8 mouse cellular contexts compared by ENCODE assay signal in the genomic region with DNA sequence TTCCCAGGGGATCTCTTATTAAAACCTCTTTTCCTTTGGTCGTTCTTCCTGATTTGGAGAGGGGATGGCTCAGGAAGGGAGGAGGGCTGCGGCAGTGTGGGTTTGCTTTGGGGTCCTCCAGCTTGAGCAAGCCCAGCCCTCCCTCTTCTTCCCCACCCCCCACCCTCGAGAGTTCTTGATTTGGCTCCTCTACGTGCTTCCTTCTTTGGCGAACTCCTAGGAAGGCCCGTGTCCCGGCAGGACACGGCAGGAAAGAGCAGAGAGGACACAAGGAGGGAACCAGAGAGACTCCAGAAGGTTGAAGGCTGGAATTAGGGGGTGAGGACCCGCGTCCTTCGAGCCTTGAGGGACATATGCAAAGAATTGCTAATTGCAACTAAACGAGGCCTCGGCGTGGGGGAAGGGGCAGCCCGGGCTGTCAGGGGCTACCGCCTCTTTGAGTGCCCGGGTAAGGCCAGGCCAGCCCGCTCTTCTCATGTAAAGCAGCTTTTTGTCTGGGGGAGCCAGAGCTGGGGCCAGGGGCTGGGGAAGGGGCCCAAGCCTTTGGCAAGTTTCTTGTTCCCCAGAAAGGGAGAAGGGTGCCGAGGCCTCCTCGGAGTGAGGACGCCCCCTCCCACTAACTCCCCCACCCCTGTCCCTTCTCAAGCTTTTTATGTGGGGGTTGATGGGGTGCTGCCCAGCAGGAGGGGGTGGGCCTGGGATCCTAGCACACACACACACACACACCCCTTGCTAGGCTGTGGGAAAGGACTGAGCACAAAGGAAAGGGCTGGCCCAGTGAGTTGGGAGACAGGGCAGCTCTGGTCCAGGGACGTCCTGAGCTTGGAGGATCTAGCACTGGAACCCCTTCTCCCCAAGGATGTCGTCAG. TPM values are rescaled to one million over a fixed set of nuclear protein-coding genes. Genes with fewer than 3 reads are reported as not detected.
DNase-seq lines count a peak whose midpoint lies in the region; ATAC-seq and TF ChIP-seq lines count a peak whose summit lies in the region.

A gene (minus strand): TSS at position 297 of the 869 bp plus-strand sequence.

- no peak for TF ChIP-seq CTCF in ES-Bruce4 (IDR thresholded peaks at IDR 0.05; ENCODE audit: low read depth, low read length)
- TF ChIP-seq CTCF in hindbrain, postnatal 0 days (IDR thresholded peaks at IDR 0.05; ENCODE audit: low read depth): no peak
- no peak for TF ChIP-seq CTCF in cerebellum, adult 2 months (IDR thresholded peaks at IDR 0.05; ENCODE audit: borderline replicate concordance, insufficient read depth, low read depth, low read length)

- ATAC-seq in hindbrain, postnatal 0 days: peak; percentile 85
- ATAC-seq in midbrain, embryonic 11.5 days (ENCODE audit: low FRiP score): peak; percentile 92

- H3K4me2 ChIP-seq in hindbrain, postnatal 0 days (ENCODE audit: low read depth, low read length): peak within 1 kb of the TSS; percentile 42
- peak within 1 kb of the TSS; percentile 45 for H3K4me2 ChIP-seq in midbrain, embryonic 11.5 days

- TF ChIP-seq POLR2A in ES-Bruce4 (IDR thresholded peaks at IDR 0.05; ENCODE audit: insufficient read depth, low read length): no peak
- TF ChIP-seq POLR2A in cerebellum, adult 2 months (IDR thresholded peaks at IDR 0.05; ENCODE audit: borderline replicate concordance, insufficient read depth, low read length): no peak

- WGBS in forebrain, embryonic 10.5 days: 3% methylated on average over 23 of the region's 23 CpGs
- 9% methylated on average over 22 of the region's 23 CpGs for WGBS in hindbrain, postnatal 0 days
- 4% methylated on average over 23 of the region's 23 CpGs for WGBS in midbrain, embryonic 11.5 days
- WGBS in cerebellum, adult 2 months: 36% methylated on average over 23 of the region's 23 CpGs

- H3K27me3 ChIP-seq in ES-Bruce4 (ENCODE audit: control insufficient read depth, insufficient read depth, low read length, poor library complexity, severe bottlenecking): no peaks in the 10 kb centered on the region
- H3K27me3 ChIP-seq in forebrain, embryonic 10.5 days (ENCODE audit: poor library complexity, severe bottlenecking): peaks cover 29% of the 10 kb centered on the region
- no peaks in the 10 kb centered on the region for H3K27me3 ChIP-seq in hindbrain, postnatal 0 days (ENCODE audit: insufficient read depth, low read length)
- H3K27me3 ChIP-seq in midbrain, embryonic 11.5 days (ENCODE audit: control insufficient read depth, insufficient read depth, low read length): peaks cover 8% of the 10 kb centered on the region; the same call in 1 of the 2 replicates
- H3K27me3 ChIP-seq in cerebellum, adult 2 months (ENCODE audit: control insufficient read depth, insufficient read depth, low read length): no peaks in the 10 kb centered on the region; the same call in 1 of the 2 replicates

- peaks cover 14% of the 10 kb centered on the region for H3K4me1 ChIP-seq in ES-Bruce4 (ENCODE audit: control insufficient read depth, insufficient read depth, low read length)
- H3K4me1 ChIP-seq in forebrain, embryonic 10.5 days: peaks cover 73% of the 10 kb centered on the region
- H3K4me1 ChIP-seq in hindbrain, postnatal 0 days (ENCODE audit: insufficient read depth, low read length): peaks cover 6% of the 10 kb centered on the region
- peaks cover 37% of the 10 kb centered on the region for H3K4me1 ChIP-seq in midbrain, embryonic 11.5 days (ENCODE audit: control insufficient read depth, insufficient read depth, low read length)
- peaks cover 3% of the 10 kb centered on the region; the same call in 1 of the 2 replicates for H3K4me1 ChIP-seq in cerebellum, adult 2 months (ENCODE audit: control insufficient read depth, insufficient read depth, low read length)

- peak within 1 kb of the TSS; percentile 56 for H3K4me3 ChIP-seq in ES-Bruce4 (ENCODE audit: low read depth, low read length)
- H3K4me3 ChIP-seq in forebrain, embryonic 10.5 days: peak within 1 kb of the TSS; percentile 41
- H3K4me3 ChIP-seq in hindbrain, postnatal 0 days (ENCODE audit: low read length): peak within 1 kb of the TSS; percentile 16
- peak within 1 kb of the TSS; percentile 23 for H3K4me3 ChIP-seq in midbrain, embryonic 11.5 days (ENCODE audit: low read depth, low read length)
- no peak within 1 kb of the TSS for H3K4me3 ChIP-seq in cerebellum, adult 2 months (replicated peaks; ENCODE audit: insufficient read depth, low read depth, low read length)

- peak; percentile 49; the same call in 1 of the 2 replicates for TF ChIP-seq EP300 in ES-Bruce4 (IDR thresholded peaks at IDR 0.05; ENCODE audit: insufficient read depth, low read depth, low read length)

- peak within 1 kb of the TSS; percentile 67 for H3K9ac ChIP-seq in ES-Bruce4 (ENCODE audit: low read depth, poor library complexity, severe bottlenecking)
- H3K9ac ChIP-seq in hindbrain, postnatal 0 days (replicated peaks; ENCODE audit: low read length): peak within 1 kb of the TSS; percentile 7; the same call in 1 of the 2 replicates
- H3K9ac ChIP-seq in midbrain, embryonic 11.5 days (ENCODE audit: low read length): peak within 1 kb of the TSS; percentile 55

- H3K36me3 ChIP-seq in ES-Bruce4 (ENCODE audit: control insufficient read depth, insufficient read depth, low read length, poor library complexity, severe bottlenecking): no peaks in the 10 kb centered on the region
- no peaks in the 10 kb centered on the region for H3K36me3 ChIP-seq in forebrain, embryonic 10.5 days (replicated peaks)
- no peaks in the 10 kb centered on the region for H3K36me3 ChIP-seq in hindbrain, postnatal 0 days (ENCODE audit: insufficient read depth, low read length)
- no peaks in the 10 kb centered on the region for H3K36me3 ChIP-seq in midbrain, embryonic 11.5 days (ENCODE audit: control insufficient read depth, insufficient read depth, low read length)

- peak; percentile 35 for DNase-seq in gastrocnemius, postnatal 10 days
- DNase-seq in gastrocnemius, adult 8-10 months (ENCODE audit: low spot score in 2 of 2): no peak
- DNase-seq in forebrain, embryonic 10.5 days (ENCODE audit: extremely low spot score, low spot score): peak; percentile 84
- peak; percentile 54 for DNase-seq in hindbrain, postnatal 0 days (ENCODE audit: low spot score)
- DNase-seq in midbrain, embryonic 11.5 days (ENCODE audit: low spot score, missing footprints): peak; percentile 97
- no peak for DNase-seq in thymus, postnatal 10 days (ENCODE audit: low spot score in 2 of 2)
- DNase-seq in cerebellum, adult 2 months: no peak

- peak within 1 kb of the TSS; percentile 86 for H3K27ac ChIP-seq in ES-Bruce4 (ENCODE audit: insufficient read depth, low read length)
- H3K27ac ChIP-seq in forebrain, embryonic 10.5 days: peak within 1 kb of the TSS; percentile 93
- H3K27ac ChIP-seq in hindbrain, postnatal 0 days: peak within 1 kb of the TSS; percentile 65
- H3K27ac ChIP-seq in midbrain, embryonic 11.5 days (ENCODE audit: low read depth, low read length): peak within 1 kb of the TSS; percentile 96
- H3K27ac ChIP-seq in cerebellum, adult 2 months (ENCODE audit: insufficient read depth, low read length): no peak within 1 kb of the TSS

- H3K9me3 ChIP-seq in ES-Bruce4 (replicated peaks; ENCODE audit: control insufficient read depth, insufficient read depth, low read length, poor library complexity, severe bottlenecking): no peaks in the 10 kb centered on the region
- no peaks in the 10 kb centered on the region for H3K9me3 ChIP-seq in forebrain, embryonic 10.5 days
- H3K9me3 ChIP-seq in hindbrain, postnatal 0 days (ENCODE audit: low read length): no peaks in the 10 kb centered on the region
- H3K9me3 ChIP-seq in midbrain, embryonic 11.5 days (ENCODE audit: control insufficient read depth, low read length): no peaks in the 10 kb centered on the region

RNA-seq across cellular contexts. Expression of the gene that starts here (rescaled TPM):
- total RNA-seq in gastrocnemius, postnatal 10 days (2021): 1 to 10 TPM in 1 of 2 experiments, under 1 TPM in 1; 0.50 to 1.0 TPM
- under 1 TPM in 1 of 4 experiments, not detected in 3; 0.80 TPM for total RNA-seq in gastrocnemius, adult 8-10 months (2022)
- 3.8 and 5.3 TPM in 2 replicates for polyA plus RNA-seq in ES-Bruce4 (2011; ENCODE audit: insufficient read depth, insufficient read length, low read depth, missing spikeins)
- 11.8 and 13.1 TPM in 2 replicates for polyA plus RNA-seq in forebrain, embryonic 10.5 days (2016; fragmentation: Nextera tagmentation; extraction: Ambion mirVana)
- 2.0 TPM in 1 of 2 replicates, not detected in the other for total RNA-seq in hindbrain, postnatal 0 days (2014; rRNA removed)
- polyA plus RNA-seq in hindbrain, postnatal 0 days (2015; fragmentation: Nextera tagmentation; extraction: Ambion mirVana): 5.2 TPM in 2 replicates
- 13.9 and 14.6 TPM in 2 replicates for polyA plus RNA-seq in midbrain, embryonic 11.5 days (2014; fragmentation: Nextera tagmentation; extraction: Ambion mirVana)
- polyA plus RNA-seq in cerebellum, adult 2 months (2012; rRNA removed): 1.1 and 1.3 TPM in 2 replicates

Comparison
In these comparisons a context has a peak if more than half of its experiments do, and no peak if none do; other contexts are left out.
1. DNase-seq: peak in gastrocnemius, postnatal 10 days (single experiment), forebrain, embryonic 10.5 days (single experiment), hindbrain, postnatal 0 days (single experiment) and midbrain, embryonic 11.5 days (single experiment); none in gastrocnemius, adult 8-10 months (0 of 2), thymus, postnatal 10 days (0 of 2) and cerebellum, adult 2 months (0 of 2).
2. H3K9ac ChIP-seq: peak in every context shown above with its lines; median percentile 67 in ES-Bruce4; 55 in midbrain, embryonic 11.5 days; 7 in hindbrain, postnatal 0 days.